Mouse (Mus musculus) heart, embryonic 14.5 days (tissue): Measurements from ENCODE around the gene Myo18b. TPM values are rescaled to one million over a fixed set of nuclear protein-coding genes. Genes with fewer than 3 reads are reported as not detected.

Experiments
- ATAC-seq: fragments of 200-750 bp; cut with Nextera tagmentation; 2 replicates; pipeline ENCODE4 v1.8.0; 2017; ENCODE audit warnings: low read depth, moderate TSS enrichment; ENCODE audit not compliant: insufficient number of reproducible peaks, insufficient read depth, low FRiP score
- H3K27ac ChIP-seq, 2 experiments: fragments of 200-500 bp in 1 of 2; fragments of 300-500 bp in 1 of 2; sonication (generic) in 1 of 2; replicated peaks in 1 of 2; 2 replicates each; pipeline ENCODE4 v1.5.1; 2012 to 2014; ENCODE audit warnings: low read depth in 2 of 2, low read length in 2 of 2, control low read depth in 1 of 2, mild to moderate bottlenecking in 1 of 2, mixed read lengths in 1 of 2; ENCODE audit not compliant: control insufficient read depth in 1 of 2, insufficient read depth in 1 of 2
- H3K27me3 ChIP-seq: fragments of 300-500 bp; sonication (generic); 2 replicates; pipeline ENCODE4 v1.6.1; 2014; ENCODE audit warnings: mild to moderate bottlenecking, low read length, control low read depth; ENCODE audit not compliant: control insufficient read depth, insufficient read depth
- H3K36me3 ChIP-seq: fragments of 300-500 bp; sonication (generic); 2 replicates; pipeline ENCODE4 v1.6.1; 2014; ENCODE audit warnings: mild to moderate bottlenecking, control low read depth, low read length, mixed read lengths; ENCODE audit not compliant: control insufficient read depth, insufficient read depth
- H3K4me1 ChIP-seq, 2 experiments: fragments of 200-500 bp in 1 of 2; fragments of 300-500 bp in 1 of 2; sonication (generic) in 1 of 2; 2 replicates each; pipeline ENCODE4 v1.6.1; 2012 to 2014; ENCODE audit warnings: low read length in 2 of 2, control low read depth in 1 of 2, mixed read lengths in 1 of 2; ENCODE audit not compliant: control insufficient read depth in 2 of 2, insufficient read depth in 2 of 2
- H3K4me2 ChIP-seq: fragments of 300-500 bp; sonication (generic); 2 replicates; pipeline ENCODE4 v1.6.1; 2014; ENCODE audit warnings: mild to moderate bottlenecking, low read length
- H3K4me3 ChIP-seq, 2 experiments: fragments of 200-500 bp in 1 of 2; fragments of 300-500 bp in 1 of 2; sonication (generic) in 1 of 2; 2 replicates each; pipeline ENCODE4 v1.5.1; 2012 to 2014; ENCODE audit warnings: low read length in 2 of 2, mild to moderate bottlenecking in 2 of 2, control low read depth in 1 of 2, low read depth in 1 of 2, moderate library complexity in 1 of 2; ENCODE audit not compliant: control insufficient read depth in 1 of 2, insufficient read depth in 1 of 2
- H3K9ac ChIP-seq: fragments of 300-500 bp; sonication (generic); 2 replicates; pipeline ENCODE4 v1.6.1; 2014; ENCODE audit warnings: mild to moderate bottlenecking, low read length
- H3K9me3 ChIP-seq: fragments of 300-500 bp; sonication (generic); 2 replicates; pipeline ENCODE4 v1.6.1; 2016; ENCODE audit warnings: low read length, control low read depth; ENCODE audit not compliant: control insufficient read depth
- WGBS: fragments of 180-500 bp; shearing (Covaris S2); extraction: QIAGEN DNeasy Blood & Tissue Kit; methylation state at CpG from one replicate; pipeline ENCODE4 v1.1.7; 2014; 5-methylcytosine and 5-hydroxymethylcytosine counted together
- polyA plus RNA-seq: library from polyadenylated mRNA; unstranded; fragments of >200 nt; fragmentation: Nextera tagmentation; extraction: Ambion mirVana; gene quantifications from 2 replicates; pipeline ENCODE4 v1.2.1, GENCODE M21; 2014

Gene Myo18b
- 31.9 and 33.6 TPM in 2 replicates for polyA plus RNA-seq

DNA sequence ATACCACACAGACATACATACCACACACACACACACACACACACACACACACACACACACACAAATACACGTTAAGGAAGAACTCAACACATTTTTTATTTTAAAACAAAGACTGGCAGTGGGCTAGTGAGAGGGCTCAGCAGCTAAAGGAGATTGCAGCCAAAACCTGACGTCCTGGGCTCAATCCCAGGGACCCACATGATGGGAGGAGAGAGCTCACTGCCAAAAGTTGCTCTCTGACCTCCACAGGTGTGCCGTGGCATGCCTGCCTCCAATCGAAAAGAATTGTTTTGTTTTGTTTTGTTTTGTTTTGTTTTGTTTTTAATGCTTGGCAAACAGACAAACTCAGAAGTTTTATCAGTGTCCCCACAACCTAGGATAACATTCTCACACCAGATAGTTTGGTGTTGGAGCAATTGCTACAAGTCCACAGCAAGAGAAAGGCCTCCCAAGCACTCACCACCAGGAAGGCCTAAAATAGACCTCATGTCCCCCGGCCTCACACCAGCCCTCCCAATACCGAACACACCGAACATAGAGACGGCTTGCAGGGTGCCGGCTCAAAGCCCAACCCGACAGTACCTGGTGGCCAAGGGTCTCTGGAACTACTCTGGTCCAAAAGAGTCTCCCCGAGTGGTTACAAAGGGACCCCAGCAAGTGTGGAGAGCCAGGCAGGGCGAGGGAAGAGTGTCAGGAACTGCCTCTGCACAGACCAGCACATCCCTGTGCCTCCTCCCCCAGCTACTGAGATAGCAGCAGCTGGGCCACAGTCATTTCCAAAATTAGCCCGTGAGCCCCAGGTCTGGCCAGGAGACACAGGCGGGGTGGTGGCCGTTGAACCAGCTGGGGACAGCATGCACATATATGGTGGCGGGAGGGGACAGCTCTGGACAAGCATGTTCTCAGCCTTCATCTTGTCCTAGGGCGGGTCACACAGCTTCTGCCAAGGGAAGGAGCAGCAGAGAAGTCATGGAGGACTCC lies at the start of gene Myo18b:
Myo18b (minus strand) TSS at position 689 of the 981 bp plus-strand sequence.
- H3K4me3 ChIP-seq = peak within 1 kb of the TSS; percentile 55 to 81
- H3K4me2 ChIP-seq = peak within 1 kb of the TSS; percentile 73
- peaks cover 10 to 24% of the 10 kb centered on the region in 2 experiments for H3K4me1 ChIP-seq
- peak within 1 kb of the TSS; percentile 99 to 100 for H3K27ac ChIP-seq
- WGBS = 26% methylated on average over 17 of the region's 17 CpGs
- ATAC-seq = peak; percentile 94
- peaks cover 10% of the 10 kb centered on the region for H3K36me3 ChIP-seq
- no peaks in the 10 kb centered on the region for H3K9me3 ChIP-seq
- H3K27me3 ChIP-seq = no peaks in the 10 kb centered on the region
- peak within 1 kb of the TSS; percentile 88 for H3K9ac ChIP-seq

DNA sequence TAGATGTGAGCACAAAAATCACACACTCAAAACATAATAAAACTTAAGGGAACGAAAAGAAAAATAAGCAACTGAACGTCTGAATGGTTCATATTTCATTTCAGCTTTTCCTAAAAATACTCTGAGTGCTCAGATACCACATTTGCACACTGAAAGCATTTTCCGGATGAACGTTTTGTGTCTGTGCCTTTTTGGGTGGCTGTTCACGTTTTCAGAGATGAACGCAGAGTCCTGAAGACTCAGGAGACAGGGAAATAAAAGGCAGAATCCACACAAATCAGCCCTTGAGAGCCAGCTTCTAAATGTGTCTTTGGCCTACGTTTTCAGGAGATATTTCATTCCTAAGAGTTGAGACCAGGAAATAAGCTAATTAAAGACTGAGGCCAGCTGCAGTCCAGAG lies 49.8 kb upstream of the Myo18b start:
- no peak for ATAC-seq
- Histone ChIP-seq H3K4me2 (no peak overlapping the region), H3K36me3 (peaks cover 26% of the 10 kb centered on the region), H3K4me3 (no peak overlapping the region), H3K4me1 (no peaks in the 10 kb centered on the region), H3K27ac (no peak overlapping the region), H3K27me3 (no peaks in the 10 kb centered on the region), H3K9ac (no peak overlapping the region), H3K9me3 (no peaks in the 10 kb centered on the region)
- WGBS = 78% methylated on average over 7 of the region's 7 CpGs

DNA sequence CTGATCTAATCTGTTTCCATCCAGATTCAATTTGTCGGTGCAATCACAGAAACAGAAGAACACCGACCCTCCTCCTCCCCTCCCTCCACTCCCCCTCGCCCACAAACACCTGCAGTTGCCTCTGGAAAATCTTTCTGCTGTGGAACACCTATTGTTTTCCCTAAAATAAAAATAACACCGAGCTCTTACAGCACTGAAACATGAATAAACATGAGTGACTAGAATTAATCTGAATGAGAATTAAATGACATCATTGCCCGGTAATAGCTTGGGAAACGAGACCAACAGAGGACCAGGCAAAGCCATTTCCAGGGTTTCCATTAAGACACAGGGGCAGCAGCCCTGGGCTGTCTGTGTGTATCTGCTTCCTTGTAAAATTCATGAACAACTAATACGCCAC lies 46.1 kb upstream of the Myo18b start:
- Histone ChIP-seq H3K27ac (no peak overlapping the region), H3K36me3 (peaks cover 26% of the 10 kb centered on the region), H3K9ac (no peak overlapping the region), H3K9me3 (no peaks in the 10 kb centered on the region), H3K27me3 (no peaks in the 10 kb centered on the region), H3K4me2 (no peak overlapping the region), H3K4me3 (no peak overlapping the region), H3K4me1 (peaks cover under 1 to 4% of the 10 kb centered on the region in 2 experiments)
- WGBS = 71% methylated on average over 7 of the region's 7 CpGs
- ATAC-seq = no peak

DNA sequence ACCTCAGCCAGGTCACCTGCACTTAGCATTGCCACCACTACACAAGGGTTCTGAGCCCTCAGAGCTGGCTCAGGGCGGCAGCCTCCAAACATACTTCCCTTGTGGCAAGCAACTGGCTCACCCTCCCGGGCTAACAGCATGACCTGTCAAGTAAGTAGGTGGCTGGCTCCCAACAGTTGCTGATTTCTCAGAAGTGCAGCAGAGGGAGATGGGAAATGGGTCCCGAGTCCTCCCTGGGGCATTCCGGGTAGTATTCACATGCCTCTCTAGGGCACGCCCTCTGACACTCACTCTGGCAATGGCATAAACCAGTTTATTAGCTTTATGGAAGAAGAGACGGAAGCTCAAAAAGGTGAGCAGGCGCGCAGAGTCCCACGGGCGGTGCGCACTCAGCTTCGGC lies 44.8 kb upstream of the Myo18b start:
- Histone ChIP-seq H3K4me1 (peaks cover 12 to 15% of the 10 kb centered on the region in 2 experiments), H3K27me3 (no peaks in the 10 kb centered on the region), H3K4me3 (no peak overlapping the region), H3K9ac (no peak overlapping the region), H3K27ac (no peak overlapping the region), H3K9me3 (no peaks in the 10 kb centered on the region), H3K4me2 (no peak overlapping the region), H3K36me3 (peaks cover 22% of the 10 kb centered on the region)
- no peak for ATAC-seq
- 88% methylated on average over 12 of the region's 12 CpGs for whole genome bisulfite sequencing

DNA sequence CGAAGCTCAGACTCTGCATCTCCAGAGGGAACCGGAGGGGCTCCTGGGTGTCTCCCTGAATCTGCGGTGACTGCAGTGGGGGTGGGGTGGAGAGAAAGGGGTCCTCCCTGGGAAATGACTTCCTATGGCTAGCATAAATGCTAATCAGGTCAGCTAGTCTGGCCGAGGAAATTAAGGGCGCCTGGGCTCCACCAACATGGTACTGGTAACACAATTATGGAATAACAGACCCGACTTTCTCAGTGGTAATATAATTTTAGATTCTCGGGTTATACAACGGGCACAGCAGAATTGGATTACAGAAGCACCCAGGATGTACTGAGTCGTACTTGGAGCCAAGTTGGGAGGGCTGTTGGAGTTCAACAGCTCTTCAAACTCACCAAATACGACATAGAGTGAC lies 40.5 kb upstream of the Myo18b start:
- Histone ChIP-seq H3K4me1 (peaks cover 27 to 42% of the 10 kb centered on the region in 2 experiments), H3K27me3 (no peaks in the 10 kb centered on the region), H3K4me2 (no peak overlapping the region), H3K36me3 (peaks cover 23% of the 10 kb centered on the region), H3K9ac (no peak overlapping the region), H3K27ac (peak overlapping the region in 1 of 2 experiments; percentile 20; a peak in 1 of 4 replicates), H3K9me3 (no peaks in the 10 kb centered on the region), H3K4me3 (no peak overlapping the region)
- ATAC-seq = no peak
- 67% methylated on average over 10 of the region's 10 CpGs for WGBS

DNA sequence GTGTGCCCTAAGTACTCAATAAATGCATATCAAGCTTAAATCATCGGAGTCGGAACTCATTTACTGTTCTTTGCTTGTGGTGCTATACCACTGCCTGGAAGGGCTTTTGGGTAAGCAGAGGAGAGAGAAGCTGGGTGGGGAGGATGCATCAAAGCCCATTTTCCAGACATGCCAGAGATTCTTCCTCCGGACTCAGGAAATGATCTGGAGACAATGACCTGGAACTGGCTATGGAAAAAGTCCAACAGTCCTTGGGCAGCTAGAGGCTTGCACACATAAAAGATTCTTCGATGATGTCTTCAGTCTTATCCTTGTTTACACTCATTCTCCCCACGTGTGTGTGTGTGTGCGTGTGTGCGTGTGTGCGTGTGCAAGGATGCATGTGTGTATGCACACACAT lies 39.3 kb upstream of the Myo18b start:
- 76% methylated on average over 8 of the region's 8 CpGs for WGBS

DNA sequence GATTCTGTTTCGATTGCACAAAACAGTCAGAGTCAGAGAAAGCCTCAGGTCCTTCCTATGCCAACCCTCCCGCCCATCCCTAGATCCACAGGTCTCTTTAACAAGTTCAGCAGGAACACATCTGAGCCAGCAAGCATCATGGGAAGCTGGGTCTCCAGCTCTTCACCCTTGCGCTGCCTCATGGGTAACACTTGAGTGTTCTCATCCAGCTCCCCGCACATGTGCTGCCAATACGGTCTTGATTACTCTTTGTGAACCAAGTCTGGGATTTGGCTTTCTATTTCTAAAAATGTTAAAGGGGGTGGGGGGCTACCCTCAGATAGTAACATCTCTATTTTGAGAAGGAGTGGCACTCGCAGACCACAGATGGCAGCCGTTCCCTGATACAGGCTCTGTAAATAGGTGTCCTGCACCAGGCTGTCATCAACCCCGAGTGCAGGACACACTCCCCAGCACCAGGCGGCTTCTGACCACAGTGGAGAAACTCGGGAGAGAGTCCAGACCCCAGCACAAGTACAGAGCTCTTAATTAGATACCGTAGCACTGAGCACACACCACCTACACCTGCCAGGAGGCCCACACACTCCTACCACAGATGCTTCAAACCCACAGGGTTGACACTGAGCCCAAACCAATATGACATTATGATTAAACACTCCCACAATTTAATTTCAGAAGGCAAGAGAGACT lies 36.9 kb upstream of the Myo18b start:
- WGBS = 32% methylated on average over 11 of the region's 11 CpGs
- peak overlapping the region; percentile 64 to 82 for H3K27ac ChIP-seq
- peak overlapping the region; percentile 11 for H3K4me2 ChIP-seq
- H3K9ac ChIP-seq = no peak overlapping the region
- peak; percentile 91 for ATAC-seq
- no peak overlapping the region for H3K4me3 ChIP-seq
- no peaks in the 10 kb centered on the region for H3K27me3 ChIP-seq
- peaks cover 29 to 46% of the 10 kb centered on the region in 2 experiments for H3K4me1 ChIP-seq
- H3K36me3 ChIP-seq = peaks cover 20% of the 10 kb centered on the region
- H3K9me3 ChIP-seq = no peaks in the 10 kb centered on the region

More for the DNA sequence above, 39.3 kb upstream of the Myo18b start:
- Histone ChIP-seq H3K4me1 (peaks cover 27 to 42% of the 10 kb centered on the region in 2 experiments), H3K9me3 (no peaks in the 10 kb centered on the region), H3K27me3 (no peaks in the 10 kb centered on the region), H3K4me2 (no peak overlapping the region), H3K36me3 (peaks cover 15% of the 10 kb centered on the region; the same call in 1 of the 2 replicates), H3K4me3 (no peak overlapping the region), H3K27ac (no peak overlapping the region), H3K9ac (no peak overlapping the region)
- ATAC-seq = no peak
